Mouse (Mus musculus): ENCODE results near the gene Stn1. TPM values are rescaled to one million over a fixed set of nuclear protein-coding genes. Genes with fewer than 3 reads are reported as not detected.
A peak's percentile ranks its signal among the peaks of the same experiment; 100 is the strongest.

Gene Stn1
- polyA plus RNA-seq, 1 experiment from 2014 or later: 24.0 TPM

DNA sequence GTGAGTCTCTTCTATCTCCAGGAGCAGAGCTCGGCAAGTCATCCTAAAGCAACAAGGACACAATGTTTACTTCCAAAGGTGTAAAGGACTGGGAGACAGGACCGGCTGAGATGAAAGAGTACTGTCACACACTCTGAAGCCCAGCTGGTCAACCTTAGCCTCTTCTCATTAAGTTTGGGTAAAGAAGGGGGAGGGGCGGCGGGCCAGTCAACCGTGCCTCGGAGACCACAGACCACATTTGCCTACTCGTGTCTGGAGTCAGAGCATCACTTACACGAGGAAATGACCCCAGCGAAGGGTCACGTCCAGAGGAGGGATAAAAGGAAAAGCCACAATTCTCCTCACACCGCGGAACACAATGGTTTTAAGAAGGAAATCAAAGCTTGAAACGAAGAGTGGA lies 74.1 kb downstream of the Stn1 start:
- WGBS: under 1% methylated on average over 13 of the region's 13 CpGs
- H3K27me3 ChIP-seq (ENCODE audit: control insufficient read depth, insufficient read depth, low read depth, low read length): 0 out of 2 replicates have a peak, but pooled peaks cover 3% of the 10 kb centered on the region
- peak overlapping the region; percentile 75 for H3K4me2 ChIP-seq (ENCODE audit: low read length)
- no peak for ATAC-seq
- no peak overlapping the region for H3K27ac ChIP-seq (ENCODE audit: low read length)
- H3K4me1 ChIP-seq (ENCODE audit: control insufficient read depth, insufficient read depth, low read length): peaks cover 12% of the 10 kb centered on the region; the same call in 1 of the 2 replicates
- no peaks in the 10 kb centered on the region for H3K36me3 ChIP-seq (ENCODE audit: control insufficient read depth, insufficient read depth, low read length)
- H3K4me3 ChIP-seq (ENCODE audit: low read depth, low read length): peak overlapping the region; percentile 80
- H3K9ac ChIP-seq (ENCODE audit: low read depth, low read length): peak overlapping the region; percentile 88
- H3K9me3 ChIP-seq (replicated peaks; ENCODE audit: control insufficient read depth, low read length, poor library complexity, severe bottlenecking): no peaks in the 10 kb centered on the region

DNA sequence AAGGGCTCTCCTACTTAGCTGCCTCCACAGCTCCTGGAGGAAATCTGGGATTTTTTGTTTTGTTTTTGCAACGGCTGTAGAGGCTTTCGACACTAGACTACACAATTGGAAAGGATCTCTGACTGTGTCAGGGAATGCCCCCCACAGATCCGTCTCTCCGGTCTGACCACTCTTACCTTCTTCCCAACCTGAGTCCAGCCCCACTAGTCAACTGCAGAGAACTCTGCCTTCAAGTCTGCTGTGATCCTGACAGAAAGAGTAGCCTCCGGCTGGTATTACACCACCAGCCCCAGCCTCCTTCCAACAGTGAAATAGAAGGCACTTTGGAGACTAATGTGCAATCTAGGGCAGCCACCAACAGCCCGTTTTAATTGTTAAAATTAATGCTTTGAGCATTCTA lies 74.6 kb downstream of the Stn1 start:
- Histone ChIP-seq H3K4me1 (ENCODE audit: control insufficient read depth, insufficient read depth, low read length) (peaks cover 12% of the 10 kb centered on the region; the same call in 1 of the 2 replicates), H3K27ac (ENCODE audit: low read length) (no peak overlapping the region), H3K4me2 (ENCODE audit: low read length) (peak overlapping the region; percentile 75), H3K9ac (ENCODE audit: low read depth, low read length) (no peak overlapping the region), H3K9me3 (replicated peaks; ENCODE audit: control insufficient read depth, low read length, poor library complexity, severe bottlenecking) (no peaks in the 10 kb centered on the region), H3K36me3 (ENCODE audit: control insufficient read depth, insufficient read depth, low read length) (no peaks in the 10 kb centered on the region), H3K27me3 (ENCODE audit: control insufficient read depth, insufficient read depth, low read depth, low read length) (0 out of 2 replicates have a peak, but pooled peaks cover 3% of the 10 kb centered on the region), H3K4me3 (ENCODE audit: low read depth, low read length) (peak overlapping the region; percentile 80)
- no peak for ATAC-seq
- 14% methylated on average over 6 of the region's 6 CpGs for WGBS

DNA sequence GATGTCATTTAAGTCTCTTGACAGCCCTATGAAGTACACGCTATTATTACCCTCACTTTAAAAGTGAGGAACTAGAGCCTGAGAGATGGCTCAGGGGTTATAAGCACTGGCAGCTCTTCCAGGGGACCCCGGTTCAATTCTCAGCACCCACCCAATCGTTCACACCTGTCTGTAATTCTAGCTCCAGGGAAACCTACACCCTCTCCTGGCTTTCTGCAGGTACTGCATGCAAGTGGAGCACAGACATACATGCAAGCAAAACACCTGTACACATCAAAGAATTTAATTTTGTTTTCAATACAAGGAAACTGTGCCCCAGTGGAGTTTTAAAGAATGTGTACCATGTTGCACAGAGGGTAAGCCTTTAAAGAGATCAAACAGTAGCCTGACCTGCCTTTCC lies 75.5 kb downstream of the Stn1 start:
- WGBS: 94% methylated on average over 3 of the region's 3 CpGs
- no peak for ATAC-seq

DNA sequence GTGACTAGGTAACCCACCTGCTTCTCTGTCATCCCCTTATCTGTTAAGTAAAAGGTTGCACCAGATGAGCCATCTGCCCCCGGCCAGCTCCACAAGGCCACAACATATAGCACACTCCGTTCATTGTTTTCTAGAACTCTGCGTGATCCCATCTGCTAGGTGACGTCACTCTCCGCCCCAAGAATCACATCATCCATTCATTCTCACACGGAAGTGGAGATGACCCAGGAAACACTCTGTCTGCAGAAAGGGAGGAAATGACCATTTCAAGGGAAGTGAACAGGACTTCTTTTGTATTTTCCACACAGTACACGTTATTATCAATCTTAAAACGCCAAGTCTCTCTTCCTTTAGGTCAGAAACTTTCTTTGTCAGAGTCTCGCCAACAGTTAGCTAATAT lies 75.9 kb downstream of the Stn1 start:
- WGBS: 86% methylated on average over 9 of the region's 9 CpGs

More for the DNA sequence above, 75.5 kb downstream of the Stn1 start:
- Histone ChIP-seq H3K4me1 (ENCODE audit: control insufficient read depth, insufficient read depth, low read length) (peaks cover 12% of the 10 kb centered on the region; the same call in 1 of the 2 replicates), H3K27me3 (ENCODE audit: control insufficient read depth, insufficient read depth, low read depth, low read length) (0 out of 2 replicates have a peak, but pooled peaks cover 3% of the 10 kb centered on the region), H3K9ac (ENCODE audit: low read depth, low read length) (no peak overlapping the region), H3K9me3 (replicated peaks; ENCODE audit: control insufficient read depth, low read length, poor library complexity, severe bottlenecking) (no peaks in the 10 kb centered on the region), H3K27ac (ENCODE audit: low read length) (no peak overlapping the region), H3K36me3 (ENCODE audit: control insufficient read depth, insufficient read depth, low read length) (no peaks in the 10 kb centered on the region), H3K4me2 (ENCODE audit: low read length) (no peak overlapping the region), H3K4me3 (ENCODE audit: low read depth, low read length) (no peak overlapping the region)

DNA sequence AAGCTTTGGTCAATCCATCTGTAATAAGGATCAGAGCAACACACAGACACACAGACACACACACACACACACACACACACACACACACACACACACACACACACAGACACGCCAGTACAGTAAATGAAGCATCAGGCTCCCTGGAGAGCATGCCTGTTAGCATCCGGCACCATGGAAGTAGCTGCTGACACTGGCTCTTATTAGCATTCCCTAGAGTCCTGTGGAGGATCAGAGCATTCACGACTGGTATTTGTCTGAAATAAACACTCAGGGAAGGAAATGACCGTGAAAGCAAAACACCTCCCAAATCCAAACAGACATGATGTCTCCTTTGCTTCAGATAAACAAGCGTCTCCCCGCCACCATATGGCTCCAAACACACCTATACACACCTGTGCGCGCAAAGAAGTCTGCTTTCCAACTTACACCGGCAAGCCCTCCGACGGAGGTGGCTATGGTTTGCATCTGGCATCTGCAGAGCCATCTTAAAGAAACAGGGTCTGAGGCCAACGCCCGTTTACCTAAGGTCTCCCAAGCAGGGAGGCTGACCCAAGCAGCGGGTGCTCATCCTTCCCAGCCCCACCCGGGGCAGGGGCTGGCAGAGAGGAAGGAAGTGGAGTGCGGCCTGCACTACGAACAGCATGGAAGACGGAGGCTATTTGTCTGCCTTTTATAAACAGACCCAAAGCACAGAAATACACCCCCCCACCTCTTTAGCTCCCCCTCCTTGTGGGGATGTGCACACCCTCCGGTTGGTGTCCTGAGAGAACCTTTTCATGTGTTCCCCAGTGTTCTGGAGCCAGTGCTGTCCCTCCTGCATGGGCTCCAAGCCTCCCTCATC lies 77.0 kb downstream of the Stn1 start:
- Histone ChIP-seq H3K9me3 (replicated peaks; ENCODE audit: control insufficient read depth, low read length, poor library complexity, severe bottlenecking) (no peaks in the 10 kb centered on the region), H3K4me1 (ENCODE audit: control insufficient read depth, insufficient read depth, low read length) (peaks cover 12% of the 10 kb centered on the region; the same call in 1 of the 2 replicates), H3K27me3 (ENCODE audit: control insufficient read depth, insufficient read depth, low read depth, low read length) (no peaks in the 10 kb centered on the region; the same call in 1 of the 2 replicates), H3K27ac (ENCODE audit: low read length) (no peak overlapping the region), H3K9ac (ENCODE audit: low read depth, low read length) (no peak overlapping the region), H3K36me3 (ENCODE audit: control insufficient read depth, insufficient read depth, low read length) (no peaks in the 10 kb centered on the region), H3K4me3 (ENCODE audit: low read depth, low read length) (no peak overlapping the region), H3K4me2 (ENCODE audit: low read length) (no peak overlapping the region)
- ATAC-seq: no peak
- WGBS: 66% methylated on average over 19 of the region's 19 CpGs

More for the DNA sequence above, 75.9 kb downstream of the Stn1 start:
- Histone ChIP-seq H3K9ac (ENCODE audit: low read depth, low read length) (no peak overlapping the region), H3K36me3 (ENCODE audit: control insufficient read depth, insufficient read depth, low read length) (no peaks in the 10 kb centered on the region), H3K4me2 (ENCODE audit: low read length) (no peak overlapping the region), H3K27me3 (ENCODE audit: control insufficient read depth, insufficient read depth, low read depth, low read length) (0 out of 2 replicates have a peak, but pooled peaks cover 3% of the 10 kb centered on the region), H3K9me3 (replicated peaks; ENCODE audit: control insufficient read depth, low read length, poor library complexity, severe bottlenecking) (no peaks in the 10 kb centered on the region), H3K27ac (ENCODE audit: low read length) (no peak overlapping the region), H3K4me3 (ENCODE audit: low read depth, low read length) (no peak overlapping the region), H3K4me1 (ENCODE audit: control insufficient read depth, insufficient read depth, low read length) (peaks cover 12% of the 10 kb centered on the region; the same call in 1 of the 2 replicates)
- ATAC-seq: no peak

DNA sequence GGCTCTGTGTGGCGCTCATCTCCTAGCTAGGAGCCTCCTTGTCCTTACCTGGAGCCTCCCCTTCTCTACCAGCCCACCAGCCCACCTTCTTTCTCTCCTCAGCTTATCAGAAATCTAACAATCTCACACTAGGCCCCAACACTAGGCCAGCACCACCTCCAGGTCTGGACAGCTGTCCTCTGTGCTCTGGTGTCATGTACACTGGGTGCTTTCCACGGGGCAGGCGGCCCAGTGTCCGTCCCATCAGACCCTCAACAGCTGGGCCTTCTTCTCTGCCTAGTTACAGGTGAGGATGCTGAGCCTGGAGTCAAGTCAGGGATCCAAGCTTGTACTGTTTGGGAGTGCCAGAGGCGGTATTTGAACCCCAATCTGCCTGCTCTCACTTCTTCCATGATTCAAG lies 78.1 kb downstream of the Stn1 start:
- no peak overlapping the region for H3K9ac ChIP-seq (ENCODE audit: low read depth, low read length)
- H3K9me3 ChIP-seq (replicated peaks; ENCODE audit: control insufficient read depth, low read length, poor library complexity, severe bottlenecking): no peaks in the 10 kb centered on the region
- H3K4me3 ChIP-seq (ENCODE audit: low read depth, low read length): no peak overlapping the region
- H3K4me2 ChIP-seq (ENCODE audit: low read length): no peak overlapping the region
- no peak overlapping the region for H3K27ac ChIP-seq (ENCODE audit: low read length)
- H3K36me3 ChIP-seq (ENCODE audit: control insufficient read depth, insufficient read depth, low read length): no peaks in the 10 kb centered on the region
- WGBS: 91% methylated on average over 5 of the region's 5 CpGs
- H3K27me3 ChIP-seq (ENCODE audit: control insufficient read depth, insufficient read depth, low read depth, low read length): no peaks in the 10 kb centered on the region; the same call in 1 of the 2 replicates
- no peak for ATAC-seq
- peaks cover 12% of the 10 kb centered on the region; the same call in 1 of the 2 replicates for H3K4me1 ChIP-seq (ENCODE audit: control insufficient read depth, insufficient read depth, low read length)

DNA sequence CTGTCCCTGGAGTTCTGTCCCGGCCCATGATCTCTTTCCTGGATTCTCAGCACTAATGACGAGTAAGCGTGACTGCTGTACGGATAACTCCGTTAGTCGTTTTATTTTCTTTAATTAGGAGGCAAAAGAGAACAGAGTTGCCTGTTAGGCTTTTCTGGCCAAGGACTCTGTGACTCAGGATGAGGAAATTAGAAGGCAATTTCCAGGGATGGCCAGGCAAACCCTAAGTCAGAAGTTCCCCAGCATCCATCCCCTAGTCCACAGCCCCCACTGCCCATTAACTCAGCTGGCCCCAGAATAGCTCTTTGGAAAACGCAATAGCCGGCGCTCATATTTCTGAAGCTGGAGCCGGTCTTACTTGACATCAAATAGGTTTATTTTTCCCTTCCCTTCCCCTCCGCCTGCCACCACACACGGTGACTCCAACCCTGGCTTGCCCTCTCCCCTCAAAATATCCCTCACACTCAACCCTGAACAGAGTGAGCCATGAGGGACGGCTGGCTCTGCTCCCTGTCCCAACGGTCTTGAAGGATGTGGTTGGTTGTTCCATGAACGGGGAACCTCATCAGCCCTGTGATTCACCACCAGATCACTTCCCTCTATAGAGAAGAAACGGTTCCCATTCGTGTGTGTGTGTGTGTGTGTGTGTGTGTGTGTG lies 78.7 kb downstream of the Stn1 start:
- Histone ChIP-seq H3K4me2 (ENCODE audit: low read length) (no peak overlapping the region), H3K27ac (ENCODE audit: low read length) (no peak overlapping the region), H3K4me1 (ENCODE audit: control insufficient read depth, insufficient read depth, low read length) (peaks cover 14% of the 10 kb centered on the region; the same call in 1 of the 2 replicates), H3K9ac (ENCODE audit: low read depth, low read length) (no peak overlapping the region), H3K4me3 (ENCODE audit: low read depth, low read length) (no peak overlapping the region), H3K9me3 (replicated peaks; ENCODE audit: control insufficient read depth, low read length, poor library complexity, severe bottlenecking) (no peaks in the 10 kb centered on the region), H3K27me3 (ENCODE audit: control insufficient read depth, insufficient read depth, low read depth, low read length) (no peaks in the 10 kb centered on the region; the same call in 1 of the 2 replicates), H3K36me3 (ENCODE audit: control insufficient read depth, insufficient read depth, low read length) (no peaks in the 10 kb centered on the region)
- WGBS: 71% methylated on average over 17 of the region's 17 CpGs
- ATAC-seq: no peak

DNA sequence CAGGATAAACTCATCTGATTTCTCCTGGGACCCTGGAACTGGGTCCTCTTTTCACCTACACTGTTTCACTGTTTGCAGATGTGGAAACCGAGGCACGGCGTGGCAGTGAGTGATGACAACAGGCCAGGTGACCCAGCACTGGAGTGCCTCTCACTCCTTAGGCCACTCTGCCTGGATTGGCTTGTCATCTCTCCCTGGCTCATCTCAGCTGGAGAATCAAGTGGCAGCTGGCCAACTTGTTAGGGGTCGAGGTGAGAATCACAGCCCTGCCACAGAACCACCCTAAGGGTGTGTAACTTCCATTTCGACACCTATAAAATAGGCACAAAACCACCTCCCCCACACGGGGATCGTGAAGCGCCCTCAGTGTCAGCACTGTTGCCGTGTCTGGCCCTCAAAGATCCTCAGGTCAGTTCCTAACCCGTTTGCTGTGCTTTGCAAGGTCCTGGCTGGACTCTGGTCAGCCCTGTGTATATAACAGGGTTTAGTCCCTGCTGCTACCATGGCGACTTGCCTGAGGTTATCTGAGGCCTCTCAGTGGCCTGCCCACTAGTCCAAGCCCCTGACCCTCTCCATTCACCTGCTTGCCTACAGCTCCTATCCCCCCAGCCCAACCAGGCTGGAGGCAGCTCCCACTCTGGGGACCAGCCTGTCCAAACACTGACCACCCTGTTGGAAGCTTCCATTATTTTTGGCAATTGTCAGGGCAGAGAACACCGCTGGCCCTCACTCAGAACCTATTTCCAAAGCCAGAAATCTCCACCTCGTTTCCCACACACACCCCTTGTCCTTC lies 79.4 kb downstream of the Stn1 start:
- no peak overlapping the region for H3K4me2 ChIP-seq (ENCODE audit: low read length)
- H3K4me1 ChIP-seq (ENCODE audit: control insufficient read depth, insufficient read depth, low read length): peaks cover 7% of the 10 kb centered on the region; the same call in 1 of the 2 replicates
- no peak for ATAC-seq
- no peak overlapping the region for H3K27ac ChIP-seq (ENCODE audit: low read length)
- H3K27me3 ChIP-seq (ENCODE audit: control insufficient read depth, insufficient read depth, low read depth, low read length): no peaks in the 10 kb centered on the region; the same call in 1 of the 2 replicates
- no peak overlapping the region for H3K4me3 ChIP-seq (ENCODE audit: low read depth, low read length)
- WGBS: 68% methylated on average over 13 of the region's 13 CpGs
- H3K9ac ChIP-seq (ENCODE audit: low read depth, low read length): no peak overlapping the region
- H3K36me3 ChIP-seq (ENCODE audit: control insufficient read depth, insufficient read depth, low read length): no peaks in the 10 kb centered on the region
- H3K9me3 ChIP-seq (replicated peaks; ENCODE audit: control insufficient read depth, low read length, poor library complexity, severe bottlenecking): no peaks in the 10 kb centered on the region
